Mouse (Mus musculus): ENCODE results near the gene Gm38655.
"Not testable (repeated sequence)": the region's sequence is repeated elsewhere in the genome, so short reads cannot be mapped to it uniquely, and the experiment has no call there.

Gene Gm38655

DNA sequence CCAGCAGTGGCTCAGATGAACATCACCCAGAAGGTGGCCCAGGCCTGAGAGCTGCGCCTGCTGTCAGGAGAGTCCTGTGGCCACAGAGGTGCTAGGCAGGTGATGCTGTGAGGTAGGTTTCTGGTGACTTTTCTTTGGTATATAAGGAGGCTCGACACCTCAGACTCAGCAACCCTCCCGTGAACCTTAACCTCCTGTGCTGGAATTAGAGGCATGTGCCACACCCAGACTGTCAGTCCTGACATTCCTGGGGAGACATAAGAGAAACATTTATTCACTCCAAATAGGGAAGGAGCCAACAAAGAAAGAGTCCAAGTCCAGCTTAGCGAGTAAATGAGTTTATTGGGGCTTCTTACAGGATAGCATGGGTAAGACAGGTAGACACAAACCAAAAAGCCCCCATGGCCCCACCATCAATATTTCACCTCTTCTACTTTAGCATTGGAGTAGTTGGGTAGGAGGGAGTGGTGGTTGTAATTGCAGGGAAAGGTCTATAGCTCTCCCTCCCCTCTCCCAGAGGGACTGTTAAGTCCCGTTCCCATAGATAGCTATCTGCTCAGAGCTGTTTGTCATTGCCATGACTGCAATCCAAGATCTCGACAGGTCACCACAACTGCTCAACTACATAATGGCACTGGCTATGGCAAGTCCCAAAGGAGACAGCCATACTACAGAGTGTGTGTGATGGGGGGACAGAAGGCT, 9.2 kb downstream of the Gm38655 start:
- no peak for DNase-seq

- no peak for DNase-seq
These were observed 10.5 kb downstream of the Gm38655 start for GRCm38 (mm10) chr17:25164770-25165169.

DNA sequence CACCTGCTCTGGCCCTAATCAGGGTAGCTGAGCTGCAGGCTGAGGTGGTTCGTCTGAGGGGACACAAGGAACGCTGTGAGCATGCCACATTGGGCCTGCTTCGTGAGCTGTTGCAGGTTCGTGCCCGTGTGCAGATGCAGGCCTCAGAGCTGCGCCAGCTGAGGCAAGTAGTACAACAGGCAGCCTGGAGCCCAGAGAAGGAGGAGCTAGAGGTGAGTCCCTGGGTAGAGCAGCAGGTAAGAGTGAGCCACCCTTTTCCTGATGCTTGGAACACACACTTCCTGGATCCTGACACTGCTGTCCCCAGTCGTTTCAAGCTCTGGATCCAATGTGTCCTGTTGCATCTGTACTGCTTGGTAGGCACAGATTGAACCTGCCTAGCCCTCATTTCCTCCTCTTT, 11.9 kb downstream of the Gm38655 start:
- no peak for DNase-seq

DNA sequence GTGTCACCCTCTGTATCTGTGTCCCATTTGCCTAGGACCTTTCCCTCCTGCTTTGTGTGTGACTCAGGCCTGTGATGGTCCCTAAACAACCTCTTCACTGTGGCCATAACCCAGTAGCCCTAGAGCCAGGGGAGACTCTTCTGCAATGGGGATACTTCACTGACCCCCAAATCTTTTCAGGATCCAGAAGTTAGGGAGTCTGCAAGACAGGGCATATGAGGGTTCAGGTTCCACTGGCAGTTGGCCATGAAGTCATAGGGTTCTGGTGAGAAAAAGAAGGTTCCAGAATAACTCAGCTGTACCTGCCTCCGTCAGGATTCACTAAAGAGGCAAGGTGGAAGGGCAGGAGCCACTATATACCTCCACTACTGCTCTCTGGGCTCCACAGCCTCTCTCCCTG, 13.1 kb downstream of the Gm38655 start, which contains the start of gene Ccdc154:
Ccdc154 (plus strand) TSS at position 301 of the 400 bp plus-strand sequence.
- DNase-seq = no peak

DNA sequence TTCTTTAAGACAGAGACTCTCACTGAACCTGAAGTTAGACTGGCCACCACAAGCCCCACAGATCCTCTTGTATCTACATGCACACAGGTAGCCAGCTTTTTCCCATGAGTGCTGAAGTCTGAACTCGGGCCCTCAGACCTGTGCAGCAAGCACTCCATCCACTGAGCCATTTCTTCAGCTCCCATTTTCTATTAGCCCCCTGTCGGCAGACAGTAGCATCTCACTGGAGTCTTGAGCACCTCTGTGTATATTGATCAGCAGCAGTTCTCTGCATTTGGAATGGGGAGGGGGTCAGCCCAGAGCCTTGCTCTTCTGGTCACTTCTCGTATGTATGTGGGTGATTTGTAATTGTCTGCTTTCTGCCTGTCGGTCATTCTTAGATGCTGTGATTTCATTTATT, 35.3 kb downstream of the Gm38655 start:
- no peak for DNase-seq

GRCm38 (mm10) chr17:25138803-25139202, 36.5 kb downstream of the Gm38655 start:
- DNase-seq = no peak

DNA sequence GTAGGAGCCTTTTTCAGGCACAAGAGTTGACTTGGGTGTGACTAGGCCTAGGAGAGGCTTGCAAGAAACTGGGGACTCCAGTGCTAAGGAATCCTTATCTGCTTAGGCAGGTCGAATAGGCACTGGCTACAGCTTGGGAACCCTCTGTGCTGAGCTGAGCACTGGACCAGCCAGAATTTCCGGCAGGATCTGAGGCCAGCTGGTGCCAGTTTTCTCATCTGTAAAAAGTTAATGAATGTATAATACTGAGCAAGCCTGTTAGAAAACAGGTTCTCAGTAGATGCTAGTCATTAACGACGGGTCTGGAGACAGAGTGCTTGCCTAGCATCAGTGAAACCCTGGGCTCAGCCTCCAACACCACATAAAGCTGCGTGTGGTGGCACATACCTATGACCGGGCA, 39.6 kb downstream of the Gm38655 start:
- no peak for DNase-seq

DNA sequence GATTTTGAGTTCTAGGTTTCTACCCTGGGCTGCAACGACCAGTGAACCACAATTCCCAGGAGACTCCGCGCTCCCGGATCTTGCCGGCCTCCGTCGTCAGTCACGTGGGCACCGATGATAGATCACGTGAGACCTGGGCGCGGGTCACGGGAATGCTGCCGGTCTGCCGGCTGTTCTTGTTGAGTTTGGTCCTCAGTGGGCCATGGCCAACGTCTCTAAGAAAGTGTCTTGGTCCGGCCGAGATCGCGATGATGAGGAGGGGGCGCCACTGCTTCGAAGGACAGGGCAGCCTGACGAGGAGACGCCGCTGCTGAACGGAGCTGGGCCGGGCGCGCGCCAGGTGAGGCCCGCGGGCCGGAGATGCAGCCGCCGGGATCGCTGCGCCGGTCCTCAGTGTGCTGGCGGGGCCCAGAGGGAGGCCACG, 42.0 kb downstream of the Gm38655 start, which contains the start of gene Clcn7:
Clcn7 (plus strand) TSS at position 117 of the 424 bp plus-strand sequence.
- peak; percentile 90 for DNase-seq

- DNase-seq = no peak
These were observed 45.2 kb downstream of the Gm38655 start for GRCm38 (mm10) chr17:25130060-25130459.

DNA sequence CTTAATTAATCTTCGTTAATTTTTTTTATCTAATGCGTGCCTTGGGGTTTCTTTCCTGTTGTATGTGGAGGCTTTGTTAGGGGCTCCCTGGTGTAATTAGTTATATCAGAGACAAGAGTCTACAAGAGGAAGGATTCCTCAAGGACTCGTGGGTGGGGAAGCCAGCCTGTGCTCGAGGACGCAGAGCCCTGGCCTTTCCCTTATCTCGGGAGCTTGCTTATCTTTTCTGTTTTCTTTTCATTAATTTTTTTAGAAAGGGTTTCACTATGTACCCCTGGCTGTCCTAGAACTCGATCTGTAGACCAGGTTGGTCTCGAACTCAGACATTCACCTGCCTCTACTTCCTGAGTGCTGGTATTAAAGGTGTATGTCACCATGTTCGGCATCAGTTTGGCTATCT, 47.6 kb downstream of the Gm38655 start:
- DNase-seq = no peak

DNA sequence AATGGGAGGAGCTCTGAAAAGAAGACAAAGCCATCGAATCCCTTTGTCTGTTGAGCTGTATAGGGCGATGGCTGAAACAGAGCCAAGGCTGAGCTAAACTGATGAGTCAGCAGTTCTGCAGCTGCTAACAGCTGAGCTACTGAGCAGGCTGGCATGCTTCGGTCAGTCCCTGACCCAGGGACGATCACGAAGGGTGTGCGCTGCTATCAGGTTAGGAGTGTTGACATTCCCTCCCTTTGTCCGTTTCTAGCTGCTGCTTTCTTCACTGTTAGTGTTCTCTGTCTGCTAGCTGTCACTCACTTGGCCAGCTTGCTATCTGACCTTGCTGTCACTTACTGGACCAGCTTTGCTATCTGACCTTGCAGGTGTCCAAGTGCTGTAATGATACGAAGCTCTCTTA, 48.2 kb downstream of the Gm38655 start:
- no peak for DNase-seq

DNA sequence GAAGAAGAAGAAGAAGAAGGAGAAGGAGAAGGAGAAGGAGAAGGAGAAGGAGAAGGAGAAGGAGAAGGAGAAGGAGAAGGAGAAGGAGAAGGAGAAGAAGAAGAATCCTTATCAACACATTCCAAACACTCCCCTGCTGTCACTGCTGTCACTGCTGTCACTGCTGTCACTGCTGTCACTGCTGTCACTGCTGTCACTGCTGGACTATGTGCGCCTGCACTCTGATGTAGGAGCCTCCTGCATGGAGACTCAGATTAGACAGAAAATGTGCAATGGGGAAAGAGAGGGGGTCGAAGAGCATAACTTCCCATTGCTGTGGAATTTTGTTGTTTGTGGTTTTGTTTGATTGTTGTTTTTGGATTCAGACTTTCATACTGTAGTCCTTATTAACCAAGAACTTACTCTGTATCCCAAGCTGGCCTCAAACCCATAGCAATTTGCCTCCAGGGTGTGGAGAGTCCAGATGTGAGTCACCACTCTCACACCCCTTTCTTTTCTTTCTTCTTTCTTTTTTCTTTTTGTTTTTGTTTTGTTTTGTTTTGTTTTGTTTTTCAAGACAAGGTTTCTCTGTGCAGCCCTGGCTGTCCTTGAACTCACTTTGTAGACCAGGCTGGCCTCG, 49.7 kb downstream of the Gm38655 start:
- not testable (repeated sequence) for DNase-seq

DNA sequence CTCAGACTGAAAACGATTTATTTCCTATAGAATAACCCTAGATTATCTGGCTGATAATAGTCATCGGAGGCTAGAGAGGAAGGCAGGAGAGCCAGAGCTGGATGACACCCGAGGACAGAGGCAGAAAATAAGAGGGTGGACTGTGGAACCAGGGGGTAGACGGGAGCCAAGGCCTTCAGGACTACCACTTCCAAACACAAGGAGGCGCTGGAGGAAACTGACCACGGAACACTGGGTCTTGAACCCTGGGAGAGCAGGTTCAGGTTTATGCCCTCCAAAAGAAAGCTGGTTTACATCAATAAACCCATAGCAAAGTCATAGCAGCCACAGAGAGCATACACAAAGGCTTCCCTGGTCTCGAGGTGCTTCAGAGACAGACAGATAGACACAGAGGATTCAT, 51.3 kb downstream of the Gm38655 start:
- no peak for DNase-seq
